Mouse (Mus musculus) layer of hippocampus, adult 9-10 months (tissue): ENCODE results near the gene Car4.

Source experiments
- DNase-seq: peaks from one replicate; pipeline ENCODE4 v3.0.0; 2022; ENCODE audit warnings: low spot score

Gene Car4

GRCm38 (mm10) chr11:85013121-85013520 lies 55.5 kb downstream of the Car4 start:
- DNase-seq: no peak
